Mouse (Mus musculus) thymus, postnatal 10 days (tissue): Measurements from ENCODE around the gene 1700042G07Rik.
A peak's percentile ranks its signal among the peaks of the same experiment; 100 is the strongest.
"Not testable (repeated sequence)": the region's sequence is repeated elsewhere in the genome, so short reads cannot be mapped to it uniquely, and the experiment has no call there.

Source experiments
- DNase-seq, 2 experiments: peaks; one replicate each; pipeline ENCODE4 v3.0.0; 2021; ENCODE audit warnings: low spot score in 2 of 2

The 1700042G07Rik gene

DNA sequence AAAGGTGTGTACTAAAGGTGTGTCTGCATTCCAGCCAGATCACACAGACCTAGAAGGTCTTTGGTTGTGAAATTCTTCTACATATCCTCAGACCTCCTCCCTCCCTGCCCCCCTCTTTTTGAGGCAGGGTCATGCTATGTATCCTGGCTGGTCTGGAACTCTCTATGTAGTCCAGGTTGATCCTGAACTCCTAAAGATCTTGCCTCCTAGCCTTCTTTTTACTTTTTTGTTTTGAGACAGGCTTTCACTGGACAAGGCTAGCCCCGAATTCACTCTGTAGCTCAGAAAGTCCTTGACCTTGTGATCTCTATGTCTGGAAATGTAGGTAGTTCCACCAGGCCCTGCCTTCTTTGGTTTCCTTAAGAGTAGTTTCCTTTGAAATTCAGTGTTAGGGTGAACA lies 35.7 kb downstream of the 1700042G07Rik start:
- DNase-seq, result no peak

DNA sequence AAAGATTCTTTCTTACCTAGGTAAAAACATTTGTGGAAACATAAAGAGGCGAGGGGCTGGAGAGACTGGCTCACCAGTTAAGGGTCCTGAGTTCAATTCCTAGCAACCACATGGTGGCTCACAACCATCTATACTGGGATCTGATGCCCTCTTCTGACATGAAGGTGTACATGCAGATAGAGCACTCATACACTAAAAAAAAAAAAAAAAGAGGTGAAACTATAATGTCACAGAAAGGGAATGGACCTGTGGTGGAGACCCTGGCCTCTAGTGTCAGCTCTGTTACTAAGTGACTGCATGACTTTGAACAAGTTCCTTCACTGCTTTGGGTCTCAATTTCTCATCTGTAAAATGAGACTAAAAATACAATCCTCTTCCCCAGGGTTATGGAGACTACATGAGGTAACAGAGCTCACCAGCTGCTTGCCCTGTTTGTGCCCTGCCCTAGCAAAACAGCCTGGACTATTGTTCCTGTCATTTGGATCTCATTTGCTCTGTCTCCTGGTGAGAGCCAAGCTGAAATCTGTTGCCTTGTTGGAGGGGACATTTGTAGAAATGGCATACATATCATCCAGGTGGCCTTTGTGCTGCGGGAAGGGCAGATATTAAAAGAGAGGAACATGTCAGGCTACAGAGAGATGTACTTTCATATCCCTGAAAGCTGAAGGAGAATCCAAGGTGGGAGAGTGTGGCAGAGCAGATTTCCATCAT lies 42.9 kb downstream of the 1700042G07Rik start:
- DNase-seq, result no peak

GRCm38 (mm10) chr4:116217046-116217445 lies 43.9 kb downstream of the 1700042G07Rik start:
- no peak for DNase-seq

- DNase-seq, result not testable (repeated sequence)
Observed at GRCm38 (mm10) chr4:116217661-116218060, 44.5 kb downstream of the 1700042G07Rik start.

GRCm38 (mm10) chr4:116219056-116219455 lies 45.9 kb downstream of the 1700042G07Rik start:
- DNase-seq, result no peak

DNA sequence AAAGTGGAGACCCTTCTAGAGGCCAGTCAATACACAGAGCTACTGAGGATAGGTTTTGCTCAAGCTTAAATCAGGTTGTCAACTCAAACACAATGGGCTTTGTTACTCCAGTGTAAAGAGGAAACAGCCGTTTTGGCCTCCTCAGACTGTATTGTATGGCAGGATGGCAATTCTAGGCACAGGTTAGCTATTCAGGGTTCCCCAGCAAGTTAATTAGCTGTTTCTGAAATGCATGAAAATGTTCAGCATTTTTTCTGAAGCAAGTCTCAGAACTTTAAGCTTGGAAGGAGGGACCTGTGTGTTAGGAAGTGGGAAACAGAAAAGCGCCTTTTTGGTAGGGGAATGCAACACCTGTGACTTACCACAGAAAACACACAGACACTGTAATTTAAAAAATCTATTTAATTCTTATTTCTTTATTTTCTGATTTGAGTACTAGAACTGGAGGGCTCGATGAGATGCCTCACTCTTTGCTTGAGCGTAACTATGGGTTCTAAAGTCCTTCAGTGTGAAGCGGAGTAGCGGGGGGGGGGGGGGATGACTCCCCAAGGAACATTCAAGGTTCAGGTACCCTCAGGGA lies 47.0 kb downstream of the 1700042G07Rik start:
- DNase-seq, result peak in 1 of 2 experiments; percentile 17

GRCm38 (mm10) chr4:116220780-116221139 lies 47.6 kb downstream of the 1700042G07Rik start:
- DNase-seq, result no peak

DNA sequence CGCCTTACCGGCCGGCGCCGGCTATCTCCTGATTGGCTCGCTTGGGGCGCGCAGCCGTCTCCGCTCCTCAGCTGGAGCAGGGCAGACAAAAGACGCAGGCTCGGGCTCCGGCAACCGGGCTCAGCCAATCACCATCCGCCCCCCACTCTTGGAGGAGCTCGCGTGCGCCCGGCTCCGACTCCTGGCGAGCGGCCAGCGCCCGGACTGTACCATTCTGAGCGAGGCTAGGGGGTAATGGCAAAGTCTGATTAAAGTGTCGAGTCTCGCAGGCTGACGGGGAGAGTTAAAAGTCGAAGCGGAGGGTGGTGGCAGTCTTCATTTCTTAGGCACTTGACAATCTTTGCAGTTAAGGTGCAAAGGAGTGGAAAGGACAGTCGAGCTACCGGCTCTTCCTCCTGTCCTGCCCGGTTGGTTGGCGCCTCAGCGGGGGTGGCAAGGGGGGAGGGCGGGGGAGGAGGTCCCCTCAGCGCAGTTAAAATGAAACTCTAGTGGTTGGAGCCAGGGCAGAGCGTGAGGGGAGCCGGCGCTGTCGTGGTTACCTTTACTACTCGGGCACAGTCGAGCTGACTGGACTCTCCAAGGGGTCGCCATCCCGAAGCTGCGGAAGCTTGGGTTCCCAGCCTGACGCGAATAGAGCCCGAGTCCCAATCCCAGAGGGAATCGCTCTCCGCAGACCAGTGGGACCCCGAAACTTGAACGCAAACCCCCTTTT lies 48.1 kb downstream of the 1700042G07Rik start, which contains the start of gene Pik3r3:
Gene Pik3r3 (plus strand): TSS at position 479 of the 712 bp plus-strand sequence.
- DNase-seq, result peak; percentile 98 to 99

GRCm38 (mm10) chr4:116221996-116222842 lies 49.0 kb downstream of the 1700042G07Rik start:
- peak in 1 of 2 experiments; percentile 8 for DNase-seq

DNA sequence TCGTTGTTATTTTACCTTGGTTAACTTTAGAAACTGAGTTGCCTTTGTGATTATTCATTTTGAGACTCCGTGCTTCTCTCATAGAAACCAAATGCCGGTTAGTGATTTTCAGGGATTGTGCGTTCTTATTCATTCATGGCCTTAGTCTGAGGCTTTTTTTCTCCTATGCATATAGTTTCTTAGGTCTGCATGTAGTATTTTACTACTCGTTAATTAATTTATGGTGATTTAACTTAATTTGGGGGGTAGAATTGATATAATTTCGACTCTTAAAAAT lies 49.6 kb downstream of the 1700042G07Rik start:
- no peak for DNase-seq
